Mouse (Mus musculus) midbrain, embryonic 10.5 days (tissue): ENCODE results near the gene Gimap9. TPM values are rescaled to one million over a fixed set of nuclear protein-coding genes. Genes with fewer than 3 reads are reported as not detected.
A peak's percentile ranks its signal among the peaks of the same experiment; 100 is the strongest.

Experiments
- DNase-seq: peaks from one replicate; pipeline ENCODE4 v3.0.0-alpha.2; 2017; ENCODE audit warnings: low spot score
- H3K27ac ChIP-seq: fragments of 300-500 bp; sonication (generic); replicated peaks from 2 replicates; pipeline ENCODE4 v1.5.1; 2016; ENCODE audit warnings: mild to moderate bottlenecking
- H3K27me3 ChIP-seq: fragments of 300-500 bp; sonication (generic); 2 replicates; pipeline ENCODE4 v1.6.1; 2016; ENCODE audit warnings: low read depth, mild to moderate bottlenecking; ENCODE audit not compliant: poor library complexity, severe bottlenecking
- H3K36me3 ChIP-seq: fragments of 300-500 bp; sonication (generic); 2 replicates; pipeline ENCODE4 v1.6.1; 2016; ENCODE audit warnings: mild to moderate bottlenecking, moderate library complexity
- H3K4me1 ChIP-seq: fragments of 300-500 bp; sonication (generic); 2 replicates; pipeline ENCODE4 v1.6.1; 2016
- H3K4me3 ChIP-seq: fragments of 300-500 bp; sonication (generic); 2 replicates; pipeline ENCODE4 v1.5.1; 2016; ENCODE audit warnings: mild to moderate bottlenecking, moderate library complexity
- H3K9me3 ChIP-seq: fragments of 300-500 bp; sonication (generic); replicated peaks from 2 replicates; pipeline ENCODE4 v1.6.1; 2016; ENCODE audit warnings: mild to moderate bottlenecking
- WGBS: fragments of 180-500 bp; shearing (Covaris S2); methylation state at CpG from one replicate; pipeline ENCODE4 v1.1.7; 2016; 5-methylcytosine and 5-hydroxymethylcytosine counted together
- polyA plus RNA-seq: library from polyadenylated mRNA; unstranded; fragments of >200 nt; fragmentation: Nextera tagmentation; extraction: Ambion mirVana; gene quantifications from 2 replicates; pipeline ENCODE4 v1.2.1, GENCODE M21; 2016

The Gimap9 gene
- polyA plus RNA-seq, 1 experiment from 2014 or later, result 3.9 TPM

- DNase-seq, result no peak
- Histone ChIP-seq H3K4me1 (peaks cover 19% of the 10 kb centered on the region), H3K4me3 (no peak overlapping the region), H3K27me3 (no peaks in the 10 kb centered on the region; the same call in none of the 2 replicates), H3K27ac (no peak overlapping the region), H3K9me3 (no peaks in the 10 kb centered on the region), H3K36me3 (no peaks in the 10 kb centered on the region)
- 82% methylated on average over 6 of the region's 6 CpGs for WGBS
These were observed 34.5 kb upstream of the Gimap9 start for GRCm38 (mm10) chr6:48641391-48641790.

GRCm38 (mm10) chr6:48642764-48643292 is 33.1 kb upstream of the Gimap9 start:
- Histone ChIP-seq H3K4me1 (peaks cover 4% of the 10 kb centered on the region; the same call in 1 of the 2 replicates), H3K27ac (no peak overlapping the region), H3K36me3 (no peaks in the 10 kb centered on the region), H3K27me3 (no peaks in the 10 kb centered on the region; the same call in none of the 2 replicates), H3K4me3 (no peak overlapping the region), H3K9me3 (no peaks in the 10 kb centered on the region)
- WGBS, result 20% methylated on average over 4 of the region's 4 CpGs
- no peak for DNase-seq

DNA sequence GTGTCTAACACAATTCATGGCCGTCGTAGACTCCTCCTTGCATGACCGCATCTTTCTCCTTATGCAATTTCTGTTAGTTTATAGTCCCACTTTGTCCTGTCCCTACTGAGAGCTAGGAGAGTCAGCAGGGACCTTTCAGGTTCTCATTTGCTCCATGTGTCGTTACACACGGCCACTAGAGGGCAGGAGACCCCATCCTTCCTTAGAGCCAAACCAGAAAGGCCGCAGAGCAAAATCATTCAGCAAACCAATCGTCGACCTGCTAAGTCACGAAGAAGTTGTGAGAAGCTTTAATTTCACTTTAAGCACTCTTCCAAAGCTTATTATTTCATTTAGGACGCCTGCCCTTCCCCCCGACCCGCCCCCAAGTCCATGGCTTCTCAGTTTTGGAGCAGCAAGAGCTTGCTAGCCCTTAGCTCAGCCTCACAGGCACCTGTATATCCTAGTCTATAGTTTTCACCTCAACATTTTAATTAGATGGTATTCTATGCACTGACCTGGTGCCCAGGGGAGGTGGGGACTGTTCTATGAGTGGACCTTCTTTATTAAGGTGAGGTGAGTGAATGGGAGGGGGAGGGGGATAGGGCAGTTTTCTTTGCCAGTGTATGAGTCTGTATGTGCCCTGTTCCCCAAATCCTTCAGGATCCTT is 30.1 kb upstream of the Gimap9 start:
- Histone ChIP-seq H3K27ac (no peak overlapping the region), H3K4me1 (no peaks in the 10 kb centered on the region), H3K9me3 (no peaks in the 10 kb centered on the region), H3K27me3 (no peaks in the 10 kb centered on the region; the same call in none of the 2 replicates), H3K36me3 (no peaks in the 10 kb centered on the region), H3K4me3 (no peak overlapping the region)
- peak; percentile 71 for DNase-seq
- WGBS, result 21% methylated on average over 12 of the region's 12 CpGs

GRCm38 (mm10) chr6:48646309-48646690 is 29.6 kb upstream of the Gimap9 start:
- Histone ChIP-seq H3K36me3 (no peaks in the 10 kb centered on the region), H3K27ac (no peak overlapping the region), H3K4me3 (no peak overlapping the region), H3K27me3 (no peaks in the 10 kb centered on the region; the same call in none of the 2 replicates), H3K9me3 (no peaks in the 10 kb centered on the region), H3K4me1 (no peaks in the 10 kb centered on the region)
- 89% methylated on average over 4 of the region's 4 CpGs for WGBS
- no peak for DNase-seq

DNA sequence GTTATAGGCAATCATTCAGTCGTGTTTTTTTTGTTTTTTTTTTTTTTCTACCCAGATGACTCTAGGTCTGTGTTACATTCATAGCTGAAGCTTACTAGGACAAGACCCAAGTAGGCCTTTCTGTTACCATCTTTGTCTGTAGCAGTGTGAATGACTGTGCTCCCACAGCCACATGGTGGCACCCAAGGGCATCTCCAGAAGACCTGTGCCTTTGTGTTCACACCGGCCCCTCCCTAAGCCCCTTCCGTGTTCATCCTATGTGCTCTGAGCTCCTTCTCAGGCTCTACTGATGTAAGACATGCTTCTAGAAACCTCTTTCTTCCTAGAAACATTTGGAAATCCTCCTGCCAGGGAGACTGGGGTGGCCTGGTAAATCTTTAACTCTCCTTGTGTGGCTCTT is 28.9 kb upstream of the Gimap9 start, which contains the start of gene Gimap8:
Gimap8 (plus strand) TSS at position 240 of the 400 bp plus-strand sequence.
- no peaks in the 10 kb centered on the region for H3K9me3 ChIP-seq
- H3K4me1 ChIP-seq, result no peaks in the 10 kb centered on the region
- no peak within 1 kb of the TSS for H3K4me3 ChIP-seq
- no peak for DNase-seq
- no peak within 1 kb of the TSS for H3K27ac ChIP-seq
- H3K36me3 ChIP-seq, result no peaks in the 10 kb centered on the region
- H3K27me3 ChIP-seq, result no peaks in the 10 kb centered on the region; the same call in none of the 2 replicates
- 52% methylated on average over 3 of the region's 3 CpGs for WGBS

DNA sequence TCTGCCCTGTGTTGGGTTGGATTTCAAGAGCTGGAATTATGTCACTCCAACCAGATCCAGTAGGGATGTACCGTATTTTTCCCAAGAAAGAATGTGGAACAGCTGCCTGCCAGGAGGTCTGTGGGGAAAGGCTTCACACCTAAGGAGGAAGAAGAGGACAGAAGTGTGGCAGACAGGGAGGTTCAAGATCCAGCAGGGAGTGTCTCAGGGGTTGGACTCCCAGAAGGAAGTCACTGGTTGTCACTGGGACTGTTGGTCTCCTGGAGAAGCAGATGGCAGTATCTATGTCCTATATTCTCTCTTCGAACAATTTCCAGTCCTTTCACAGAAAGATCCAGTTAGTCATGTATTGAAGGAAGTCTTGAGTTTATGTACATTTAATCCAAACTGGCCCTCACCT is 28.3 kb upstream of the Gimap9 start:
- H3K27ac ChIP-seq, result no peak overlapping the region
- no peaks in the 10 kb centered on the region for H3K4me1 ChIP-seq
- no peak for DNase-seq
- H3K9me3 ChIP-seq, result no peaks in the 10 kb centered on the region
- H3K36me3 ChIP-seq, result no peaks in the 10 kb centered on the region
- H3K4me3 ChIP-seq, result no peak overlapping the region
- WGBS, result 96% methylated on average over 2 of the region's 2 CpGs
- H3K27me3 ChIP-seq, result no peaks in the 10 kb centered on the region; the same call in none of the 2 replicates

DNA sequence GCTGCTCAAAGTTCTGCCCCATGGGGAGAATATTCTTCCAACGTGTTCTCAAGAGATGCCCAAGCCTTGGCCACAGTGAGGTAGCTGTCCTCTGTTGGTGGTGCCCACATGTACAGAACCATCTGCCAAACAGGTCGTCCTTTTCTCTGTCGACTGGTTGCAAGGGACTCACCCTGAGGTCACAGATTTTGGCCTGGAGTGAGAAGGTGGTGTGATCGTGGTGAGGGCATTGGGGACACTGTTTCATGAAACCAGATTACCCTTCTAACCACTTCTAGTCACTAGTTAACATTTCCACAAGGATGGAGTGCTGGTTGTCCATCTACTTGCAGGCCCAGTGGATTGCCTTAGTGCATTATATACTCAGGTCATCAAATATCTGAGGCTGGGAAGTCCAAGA is 27.1 kb upstream of the Gimap9 start:
- no peaks in the 10 kb centered on the region for H3K4me1 ChIP-seq
- H3K27ac ChIP-seq, result no peak overlapping the region
- no peaks in the 10 kb centered on the region for H3K36me3 ChIP-seq
- H3K27me3 ChIP-seq, result no peaks in the 10 kb centered on the region; the same call in none of the 2 replicates
- no peak for DNase-seq
- WGBS, result 88% methylated on average over 4 of the region's 4 CpGs
- H3K4me3 ChIP-seq, result no peak overlapping the region
- no peaks in the 10 kb centered on the region for H3K9me3 ChIP-seq

GRCm38 (mm10) chr6:48650041-48650440 is 25.9 kb upstream of the Gimap9 start:
- H3K4me1 ChIP-seq, result no peaks in the 10 kb centered on the region
- no peak overlapping the region for H3K4me3 ChIP-seq
- 88% methylated on average over 9 of the region's 9 CpGs for WGBS
- no peak overlapping the region for H3K27ac ChIP-seq
- no peak for DNase-seq
- no peaks in the 10 kb centered on the region for H3K9me3 ChIP-seq
- H3K36me3 ChIP-seq, result no peaks in the 10 kb centered on the region
- no peaks in the 10 kb centered on the region; the same call in 1 of the 2 replicates for H3K27me3 ChIP-seq

- DNase-seq, result no peak
- Histone ChIP-seq H3K27me3 (no peaks in the 10 kb centered on the region), H3K36me3 (no peaks in the 10 kb centered on the region), H3K4me1 (no peaks in the 10 kb centered on the region), H3K27ac (no peak overlapping the region), H3K9me3 (no peaks in the 10 kb centered on the region), H3K4me3 (no peak overlapping the region)
- WGBS, result 86% methylated on average over 5 of the region's 5 CpGs
These were observed 17.2 kb upstream of the Gimap9 start for GRCm38 (mm10) chr6:48658721-48659120.

GRCm38 (mm10) chr6:48664750-48665149 is 11.2 kb upstream of the Gimap9 start:
- 78% methylated on average over 4 of the region's 4 CpGs for WGBS
- H3K27me3 ChIP-seq, result no peaks in the 10 kb centered on the region

GRCm38 (mm10) chr6:48665471-48665870 is 10.5 kb upstream of the Gimap9 start:
- Histone ChIP-seq H3K27me3 (no peaks in the 10 kb centered on the region), H3K4me1 (no peaks in the 10 kb centered on the region), H3K36me3 (no peaks in the 10 kb centered on the region), H3K4me3 (no peak overlapping the region), H3K27ac (no peak overlapping the region), H3K9me3 (no peaks in the 10 kb centered on the region)
- 94% methylated on average over 9 of the region's 9 CpGs for WGBS
- no peak for DNase-seq

More at GRCm38 (mm10) chr6:48664750-48665149, 11.2 kb upstream of the Gimap9 start:
- H3K27ac ChIP-seq, result no peak overlapping the region
- DNase-seq, result no peak
- H3K9me3 ChIP-seq, result no peaks in the 10 kb centered on the region
- no peak overlapping the region for H3K4me3 ChIP-seq
- H3K36me3 ChIP-seq, result no peaks in the 10 kb centered on the region
- no peaks in the 10 kb centered on the region for H3K4me1 ChIP-seq

DNA sequence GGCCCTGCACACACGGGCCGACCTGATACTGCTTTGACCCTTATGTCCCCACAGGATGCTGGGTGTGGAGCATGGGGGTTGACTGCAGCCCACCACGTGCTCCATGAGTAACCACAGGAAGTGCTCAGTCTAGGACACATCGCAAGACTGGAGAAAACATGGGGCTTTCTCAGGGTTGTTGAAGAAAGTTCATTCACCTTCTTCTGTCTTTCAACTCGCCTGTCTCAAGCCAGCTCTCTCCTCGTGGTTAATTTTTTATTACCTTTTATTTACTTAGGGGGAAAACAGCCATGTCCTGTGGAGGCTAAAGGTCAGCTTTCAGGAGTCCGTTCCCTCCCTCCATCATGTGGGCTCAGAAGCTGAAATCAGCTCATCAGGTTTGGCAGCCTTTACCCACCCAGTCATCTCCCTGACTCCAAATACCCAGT is 9.8 kb upstream of the Gimap9 start:
- no peaks in the 10 kb centered on the region for H3K36me3 ChIP-seq
- H3K4me1 ChIP-seq, result no peaks in the 10 kb centered on the region
- no peak overlapping the region for H3K27ac ChIP-seq
- no peaks in the 10 kb centered on the region for H3K9me3 ChIP-seq
- H3K4me3 ChIP-seq, result no peak overlapping the region
- 70% methylated on average over 7 of the region's 7 CpGs for WGBS
- H3K27me3 ChIP-seq, result no peaks in the 10 kb centered on the region
- DNase-seq, result no peak

- DNase-seq, result no peak
- no peaks in the 10 kb centered on the region for H3K4me1 ChIP-seq
These were observed 7.9 kb upstream of the Gimap9 start for GRCm38 (mm10) chr6:48668022-48668421.

More at GRCm38 (mm10) chr6:48668022-48668421, 7.9 kb upstream of the Gimap9 start:
- Histone ChIP-seq H3K27ac (no peak overlapping the region), H3K9me3 (no peaks in the 10 kb centered on the region), H3K4me3 (no peak overlapping the region), H3K27me3 (no peaks in the 10 kb centered on the region), H3K36me3 (no peaks in the 10 kb centered on the region)
